Mouse (Mus musculus) skeletal muscle tissue, postnatal 0 days (tissue): Measurements from ENCODE around the gene Vmn1r118. TPM values are rescaled to one million over a fixed set of nuclear protein-coding genes. Genes with fewer than 3 reads are reported as not detected.

ENCODE experiments used
- polyA plus RNA-seq: library from polyadenylated mRNA; unstranded; fragments of >200 nt; fragmentation: Nextera tagmentation; extraction: Ambion mirVana; gene quantifications from 2 replicates; pipeline ENCODE4 v1.2.1, GENCODE M21; 2015

The Vmn1r118 gene
- not detected in 2 replicates for polyA plus RNA-seq

GRCm38 (mm10) chr7:20912247-20912646 lies at the start of gene Vmn1r118:
Gene Vmn1r118 (minus strand): TSS chr7:20912347.

GRCm38 (mm10) chr7:20884021-20884420 lies 28.1 kb downstream of the Vmn1r118 start, which contains the start of gene Vmn1r117:
Gene Vmn1r117 (minus strand): TSS chr7:20884121.

DNA sequence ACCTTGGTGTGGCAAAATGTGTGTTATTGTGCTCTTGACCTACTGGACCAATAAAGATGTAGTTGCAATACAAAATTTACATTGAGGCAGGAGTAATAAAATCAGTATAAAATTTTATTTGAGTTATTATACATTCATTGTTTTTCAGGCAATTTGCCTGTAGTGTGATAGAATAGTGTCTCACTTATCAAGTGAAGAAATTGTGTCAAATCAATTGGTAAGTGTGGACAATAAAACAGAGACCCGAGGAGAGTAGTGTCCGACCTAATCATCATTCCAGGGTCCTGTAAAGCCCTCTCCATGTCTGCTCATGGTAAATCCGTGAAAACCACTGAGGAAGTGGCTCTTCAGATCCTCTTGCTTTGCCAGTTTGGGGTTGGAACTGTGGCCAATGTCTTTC lies 40.2 kb downstream of the Vmn1r118 start, which contains the start of gene Vmn1r116:
Vmn1r116 (plus strand) TSS at position 301 of the 400 bp plus-strand sequence.

Other genes starting within 250 kb of the Vmn1r118 start
- gene Vmn1r107, start 243.4 kb downstream of the Vmn1r118 start, polyA plus RNA-seq: not detected in 2 replicates
- gene Vmn1r111, start 209.1 kb downstream of the Vmn1r118 start, polyA plus RNA-seq: not detected in 2 replicates
- gene Gm10668, start 181.7 kb downstream of the Vmn1r118 start, polyA plus RNA-seq: not detected in 2 replicates
- gene Vmn1r112, start 141.2 kb downstream of the Vmn1r118 start, polyA plus RNA-seq: not detected in 2 replicates
- not detected in 2 replicates for gene Vmn1r113, start 125.1 kb downstream of the Vmn1r118 start, polyA plus RNA-seq
- gene Vmn1r114, start 100.2 kb downstream of the Vmn1r118 start, polyA plus RNA-seq: not detected in 2 replicates
- gene Vmn1r115, start 67.4 kb downstream of the Vmn1r118 start, polyA plus RNA-seq: not detected in 2 replicates
- gene Vmn1r116, start 40.1 kb downstream of the Vmn1r118 start, polyA plus RNA-seq: not detected in 2 replicates
- gene Vmn1r117, start 28.2 kb downstream of the Vmn1r118 start, polyA plus RNA-seq: not detected in 2 replicates
- gene Vmn1r119, start 100.1 kb upstream of the Vmn1r118 start, polyA plus RNA-seq: not detected in 2 replicates
- gene Vmn1r120, start 141.4 kb upstream of the Vmn1r118 start, polyA plus RNA-seq: not detected in 2 replicates
- not detected in 2 replicates for gene Vmn1r121, start 186.2 kb upstream of the Vmn1r118 start, polyA plus RNA-seq
- not detected in 2 replicates for gene Vmn1r122, start 221.8 kb upstream of the Vmn1r118 start, polyA plus RNA-seq
- gene Vmn1r123, start 249.8 kb upstream of the Vmn1r118 start, polyA plus RNA-seq: not detected in 2 replicates